Mouse (Mus musculus) Patski (cell line): Measurements from ENCODE around the gene Hoxa6. TPM values are rescaled to one million over a fixed set of nuclear protein-coding genes. Genes with fewer than 3 reads are reported as not detected.

ENCODE experiments used
- ATAC-seq: fragments of 100-300 bp; one replicate; pipeline ENCODE4 v1.8.0; 2021
- CTCF ChIA-PET: fragments of 350-600 bp; sonication (Branson Sonifier 250); formaldehyde crosslinking; loops from one replicate; lab custom pipeline; 2022; ENCODE audit warnings: inconsistent platforms; lab: Charles Lee
- POLR2A ChIA-PET: fragments of 350-600 bp; sonication (Branson Sonifier 250); formaldehyde crosslinking; loops from one replicate; lab custom pipeline; 2022; ENCODE audit warnings: antibody characterized with exemption, inconsistent platforms; lab: Charles Lee
- DNase-seq: peaks from one replicate; pipeline ENCODE4 v3.0.0-alpha.2; 2011; ENCODE audit warnings: low read depth, low spot score
- H3K27me3 ChIP-seq: fragments of 371-371 bp; one replicate; pipeline ENCODE4 v1.5.1; 2021
- CTCF ChIP-seq: fragments of 100-300 bp; IDR thresholded peaks from one replicate; pipeline ENCODE4 v1.5.1; 2021
- in situ Hi-C: fragments of 300-500 bp; cut with MboI; formaldehyde crosslinking; loops from 3 replicates; pipeline ENCODE4 v1.11.1; 2018; ENCODE audit warnings: low pct_unique_long_range_greater_than_20kb, mixed read lengths
- polyA plus RNA-seq: library from polyadenylated mRNA; unstranded; gene quantifications from one replicate; pipeline ENCODE4 v1.2.3, GENCODE M21; 2021

The Hoxa6 gene
- polyA plus RNA-seq, 1 experiment from 2014 or later = 13.5 TPM

DNA sequence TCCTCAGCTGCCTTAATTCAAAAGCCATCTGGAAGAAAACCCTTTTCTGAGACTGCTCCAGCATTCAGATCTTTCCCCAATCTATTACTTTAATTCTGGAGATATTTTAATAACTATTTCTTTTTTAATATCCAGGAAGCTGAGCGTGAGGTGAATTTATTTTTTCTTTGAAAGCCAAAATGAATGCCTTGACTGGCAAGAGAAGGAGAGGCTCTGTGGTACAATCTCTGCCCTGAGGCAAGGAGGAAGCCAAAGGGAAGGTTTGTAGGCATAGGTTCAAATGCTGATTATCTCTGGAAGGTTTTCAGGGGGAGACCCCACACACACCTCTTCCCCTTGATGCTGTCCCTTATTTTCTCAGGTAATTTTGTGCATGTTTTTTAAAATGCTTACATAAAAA, 41.3 kb downstream of the Hoxa6 start:
- ATAC-seq (no peak), DNase-seq (no peak)
- in situ Hi-C loops = no loop called here
- no peaks in the 10 kb centered on the region for H3K27me3 ChIP-seq
- TF ChIP-seq CTCF = no peak
- ChIA-PET CTCF (no interaction called here), POLR2A (no interaction called here)

DNA sequence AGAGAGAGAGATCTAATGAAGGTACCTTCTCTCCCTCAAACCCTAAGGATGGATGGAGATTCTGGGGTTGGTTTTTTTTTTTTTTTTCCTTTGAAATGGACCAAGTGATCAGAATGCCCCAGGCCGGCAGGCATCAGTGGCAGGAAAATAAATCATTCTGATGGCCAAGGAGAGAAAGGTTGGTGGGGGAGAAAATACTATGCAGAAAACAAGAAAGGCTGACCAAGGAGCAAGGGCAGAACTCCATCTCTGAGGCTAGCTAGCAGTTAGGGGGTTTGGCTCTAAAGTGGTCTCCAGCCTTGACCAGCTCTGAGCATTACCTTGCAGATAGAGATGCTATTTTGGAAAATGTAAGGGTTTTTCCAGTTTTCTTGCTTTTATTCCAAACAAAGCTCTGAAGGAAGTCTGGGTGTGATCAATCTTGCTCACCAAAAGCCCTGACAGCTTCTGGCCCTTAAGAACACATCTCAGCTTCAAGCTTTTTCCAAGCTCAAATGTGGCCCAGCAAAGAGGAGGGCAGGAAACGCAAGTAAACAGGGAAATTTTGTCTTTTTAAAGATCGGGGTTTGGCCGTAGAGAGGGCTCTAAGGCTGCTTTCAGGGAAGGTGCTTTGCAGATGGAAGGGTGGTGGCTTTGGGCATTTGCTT, 42.0 kb downstream of the Hoxa6 start:
- H3K27me3 ChIP-seq = no peaks in the 10 kb centered on the region
- ChIA-PET POLR2A (no interaction called here), CTCF (no interaction called here)
- ATAC-seq (no peak), DNase-seq (no peak)
- no peak for TF ChIP-seq CTCF
- in situ Hi-C loops = no loop called here

GRCm38 (mm10) chr6:52165441-52166370, 42.8 kb downstream of the Hoxa6 start:
- H3K27me3 ChIP-seq = no peaks in the 10 kb centered on the region
- TF ChIP-seq CTCF = no peak

GRCm38 (mm10) chr6:52164626-52165440, 43.7 kb downstream of the Hoxa6 start, which contains the start of gene Hoxa2:
TSS of gene Hoxa2 (minus strand) at chr6:52164831.
- CTCF ChIA-PET = no interaction called here

More at GRCm38 (mm10) chr6:52165441-52166370, 42.8 kb downstream of the Hoxa6 start:
- in situ Hi-C loops = no loop called here
- ChIA-PET POLR2A (no interaction called here), CTCF (no interaction called here)
- ATAC-seq (no peak), DNase-seq (no peak)

DNA sequence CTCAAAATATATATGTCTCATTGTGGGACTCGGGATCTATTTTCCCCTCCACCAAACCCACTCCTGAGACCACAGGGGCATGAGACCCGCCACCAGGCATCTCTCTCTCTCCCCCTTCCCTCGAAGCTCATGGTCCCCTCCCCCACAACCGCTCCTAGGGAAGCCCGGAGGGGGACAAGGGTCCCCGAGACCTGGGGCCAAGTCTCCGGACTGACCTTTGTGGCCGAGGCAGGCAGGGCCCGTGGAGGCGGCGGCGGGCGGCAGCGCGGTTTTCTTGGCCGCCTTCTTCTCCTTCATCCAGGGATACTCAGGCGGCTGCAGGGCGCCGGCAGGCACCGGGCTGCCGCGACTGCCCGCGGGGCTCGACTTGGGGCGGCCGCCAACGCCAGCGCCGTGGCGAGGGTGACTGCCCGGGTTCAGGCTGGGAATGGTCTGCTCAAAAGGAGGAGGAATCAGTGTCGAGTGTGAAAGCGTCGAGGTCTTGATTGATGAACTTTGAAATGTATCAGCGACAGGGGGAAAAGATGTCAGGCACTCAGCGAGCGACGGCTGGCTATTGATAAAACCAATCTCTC, 44.4 kb downstream of the Hoxa6 start:
- no peak for TF ChIP-seq CTCF
- ChIA-PET CTCF (no interaction called here), POLR2A (no interaction called here)
- in situ Hi-C loops = no loop called here
- DNase-seq (no peak), ATAC-seq (no peak)
- no peaks in the 10 kb centered on the region for H3K27me3 ChIP-seq

More at GRCm38 (mm10) chr6:52164626-52165440, 43.7 kb downstream of the Hoxa6 start, which contains the start of gene Hoxa2:
- no peaks in the 10 kb centered on the region for H3K27me3 ChIP-seq
- no peak for DNase-seq
- POLR2A ChIA-PET = no interaction called here
- in situ Hi-C loops = no loop called here
- no peak for ATAC-seq
- TF ChIP-seq CTCF = no peak

DNA sequence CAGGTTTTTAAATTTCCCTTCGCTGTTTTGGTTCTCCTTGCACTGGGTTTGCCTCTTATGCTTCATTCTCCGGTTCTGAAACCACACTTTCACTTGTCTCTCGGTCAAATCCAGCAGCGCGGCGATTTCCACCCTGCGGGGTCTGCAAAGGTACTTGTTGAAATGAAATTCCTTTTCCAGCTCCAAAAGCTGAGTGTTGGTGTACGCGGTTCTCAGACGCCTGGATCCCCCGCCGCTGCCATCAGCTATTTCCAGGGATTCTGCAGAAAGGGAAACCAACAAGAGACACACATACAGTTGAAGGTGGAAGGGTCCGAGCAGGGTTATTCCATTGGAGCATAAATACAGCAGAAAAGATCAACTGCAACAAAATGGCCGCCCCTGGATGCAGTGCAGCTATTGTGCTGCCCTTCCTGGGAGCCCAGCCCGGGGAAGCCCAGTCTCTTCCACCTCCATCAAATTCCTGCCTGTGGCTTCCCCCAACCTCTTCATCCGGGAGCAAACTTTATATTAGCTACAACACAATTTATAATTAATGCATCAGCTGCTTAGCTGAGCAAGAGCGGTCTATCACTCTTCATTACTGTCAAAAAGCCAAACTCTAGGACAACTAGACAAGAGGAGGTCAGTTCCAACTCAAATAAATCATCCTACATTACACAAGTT, 45.0 kb downstream of the Hoxa6 start:
- no peak for TF ChIP-seq CTCF
- ATAC-seq = no peak
- DNase-seq = no peak
- no peaks in the 10 kb centered on the region for H3K27me3 ChIP-seq
- ChIA-PET POLR2A (interaction anchor here (1.3 kb wide), 2 partner anchors 19 to 21 kb away, joined by 3 read pairs; no protein-coding TSS in a partner anchor), CTCF (interaction anchor here (1.1 to 1.2 kb wide), 2 partner anchors 9 to 41 kb away, joined by 4 read pairs; partner anchors contain the start of gene Hoxa5)
- in situ Hi-C loops = no loop called here

DNA sequence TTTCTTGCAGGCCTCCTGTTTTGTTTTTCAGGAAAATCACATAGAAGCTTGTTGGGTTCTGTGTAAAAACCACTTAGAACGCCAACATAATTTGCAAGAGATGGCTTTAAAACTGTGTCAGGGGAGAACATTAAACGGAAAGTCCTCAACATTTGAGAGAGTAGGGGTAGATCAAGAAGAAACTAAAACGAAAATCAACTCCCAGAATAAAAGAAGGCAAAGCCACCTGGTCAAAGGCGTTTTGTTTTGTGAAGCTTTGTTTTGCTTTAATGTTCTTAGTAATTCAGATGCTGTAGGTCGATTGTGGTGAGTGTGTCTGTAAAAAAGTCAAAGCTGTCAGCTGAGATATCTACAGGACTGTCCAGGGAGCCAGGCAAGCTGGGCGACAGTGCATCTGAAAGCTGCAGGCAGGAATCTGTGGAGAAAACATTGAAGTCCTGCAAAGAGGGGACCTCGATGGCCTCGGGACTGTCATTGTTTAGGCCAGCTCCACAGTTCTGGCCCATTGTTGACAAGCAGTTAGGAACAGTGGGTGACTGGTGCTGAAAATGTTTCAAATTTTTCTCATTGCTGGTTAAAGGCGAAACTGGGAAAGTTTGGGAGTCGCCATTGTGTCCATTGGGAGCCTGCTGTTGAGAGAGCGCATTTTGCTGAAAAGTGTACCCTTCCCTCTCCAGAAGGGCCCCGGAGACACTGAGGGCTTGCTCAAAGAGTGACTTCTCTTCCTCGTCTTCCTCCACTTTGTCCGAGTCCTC, 45.7 kb downstream of the Hoxa6 start:
- no peak for ATAC-seq
- H3K27me3 ChIP-seq = no peaks in the 10 kb centered on the region
- POLR2A ChIA-PET = interaction anchor here (0.5 to 2.3 kb wide), 6 partner anchors 9 to 662 kb away, joined by 3 to 16 read pairs (median 4); no protein-coding TSS in a partner anchor
- no peak for TF ChIP-seq CTCF
- CTCF ChIA-PET = interaction anchor here (1.0 to 1.6 kb wide), 4 partner anchors 8 to 41 kb away, joined by 3 to 4 read pairs (median 4); partner anchors contain the start of gene Hoxa5
- DNase-seq = no peak
- in situ Hi-C loops = no loop called here

GRCm38 (mm10) chr6:52162093-52162380, 46.5 kb downstream of the Hoxa6 start:
- POLR2A ChIA-PET = interaction anchor here (0.6 to 2.3 kb wide), 9 partner anchors 10 to 663 kb away, joined by 3 to 16 read pairs (median 3); no protein-coding TSS in a partner anchor
- CTCF ChIA-PET = interaction anchor here (1.0 to 1.7 kb wide), 4 partner anchors 9 to 21 kb away, joined by 3 to 6 read pairs (median 4); no protein-coding TSS in a partner anchor
- H3K27me3 ChIP-seq = no peaks in the 10 kb centered on the region
- no peak for TF ChIP-seq CTCF
- DNase-seq = no peak
- ATAC-seq = no peak
- in situ Hi-C loops = no loop called here
